Mouse (Mus musculus) T-helper 2 cell (primary cell): ENCODE results near the gene Cand1.

Experiments
- in situ Hi-C: fragments of 300-600 bp; cut with MboI, MseI; formaldehyde crosslinking; loops from one replicate; pipeline ENCODE4 v1.15.1; 2025; ENCODE audit warnings: high pct_unique_total_duplicates

Gene Cand1

DNA sequence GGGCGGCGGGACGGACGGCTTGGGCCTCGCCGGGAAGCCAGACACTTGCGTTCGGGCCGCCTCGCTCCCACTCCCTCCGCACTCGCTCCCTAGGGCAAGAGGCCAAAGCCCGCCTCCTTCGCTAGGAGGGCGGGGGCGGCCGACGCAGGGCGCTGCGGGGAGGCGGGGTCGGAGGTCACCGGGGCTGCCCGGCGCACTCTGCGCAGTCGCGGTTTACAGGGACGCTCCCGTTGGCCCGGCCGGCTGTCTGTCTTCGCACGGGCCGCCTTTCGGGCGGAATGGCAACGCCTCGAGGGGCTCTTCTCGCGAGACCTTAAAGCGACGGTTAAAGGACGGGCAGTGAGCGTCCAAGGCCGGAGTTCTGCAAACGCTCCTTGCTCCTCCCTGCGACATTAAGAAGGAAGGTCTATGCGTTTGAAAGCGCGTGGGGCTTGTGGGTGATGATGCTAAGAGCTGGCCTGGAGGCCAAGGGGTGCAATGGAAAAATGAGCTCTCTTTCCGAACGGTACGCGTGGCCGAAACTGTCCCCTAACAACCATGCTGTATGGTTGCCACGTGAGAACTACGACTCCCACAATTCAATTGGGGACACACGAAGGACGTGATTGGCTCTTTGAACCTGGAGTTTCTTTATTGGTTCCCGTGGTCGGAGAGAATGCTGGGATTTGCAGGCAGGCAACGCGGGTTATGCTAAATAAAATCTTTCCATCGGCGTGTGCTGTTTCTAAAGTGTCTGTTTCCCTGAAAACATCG lies at the start of gene Cand1:
Gene Cand1 (minus strand): TSS at position 87 of the 753 bp plus-strand sequence.
- in situ Hi-C loops = loop anchor here (5.0 kb wide), 1 partner anchor 368 kb away; the partner anchor contains the start of gene Dyrk2

- in situ Hi-C loops = no loop called here
Measured at GRCm38 (mm10) chr10:119278871-119279270, 39.0 kb upstream of the Cand1 start.

- in situ Hi-C loops = no loop called here
Measured at GRCm38 (mm10) chr10:119274333-119274732, 34.5 kb upstream of the Cand1 start.

DNA sequence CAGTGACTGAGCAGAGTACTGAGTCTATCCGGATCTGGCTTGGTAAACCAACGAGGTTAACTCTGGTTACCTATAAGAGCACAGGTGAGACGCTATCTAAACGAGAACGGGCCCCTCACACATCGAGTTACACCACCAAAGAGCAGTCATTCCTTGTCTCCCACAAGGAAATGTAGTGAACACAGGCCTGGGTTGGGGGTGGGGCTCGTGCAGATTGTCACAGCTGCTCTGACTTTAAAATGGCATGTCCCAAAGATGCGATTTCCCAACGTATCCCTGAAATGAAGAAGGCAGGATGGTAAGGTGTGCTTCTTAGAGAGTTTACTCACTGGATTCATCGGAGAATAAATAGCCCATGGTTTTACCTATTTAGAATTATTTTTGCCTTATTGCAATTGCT lies 32.7 kb upstream of the Cand1 start:
- in situ Hi-C loops = no loop called here

DNA sequence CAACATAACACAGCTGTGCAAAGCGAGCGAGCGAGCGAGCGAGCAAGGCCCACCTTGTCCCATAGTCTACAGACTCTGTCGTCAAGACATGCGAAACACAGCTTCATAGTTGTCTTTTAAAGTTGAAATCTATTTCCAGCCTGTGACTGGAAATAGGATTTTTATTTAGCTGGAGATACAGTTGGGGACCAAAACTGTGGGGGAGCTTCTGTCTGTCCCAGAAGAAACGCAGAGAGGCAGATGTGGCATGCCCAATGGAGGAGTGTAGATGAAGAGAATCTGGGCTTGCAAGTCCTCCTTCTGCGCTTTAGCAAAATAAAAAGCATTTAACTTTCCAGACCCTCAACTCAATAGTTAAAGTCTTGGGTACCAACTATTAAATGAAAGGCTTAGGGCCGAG lies 32.1 kb upstream of the Cand1 start:
- in situ Hi-C loops = no loop called here

DNA sequence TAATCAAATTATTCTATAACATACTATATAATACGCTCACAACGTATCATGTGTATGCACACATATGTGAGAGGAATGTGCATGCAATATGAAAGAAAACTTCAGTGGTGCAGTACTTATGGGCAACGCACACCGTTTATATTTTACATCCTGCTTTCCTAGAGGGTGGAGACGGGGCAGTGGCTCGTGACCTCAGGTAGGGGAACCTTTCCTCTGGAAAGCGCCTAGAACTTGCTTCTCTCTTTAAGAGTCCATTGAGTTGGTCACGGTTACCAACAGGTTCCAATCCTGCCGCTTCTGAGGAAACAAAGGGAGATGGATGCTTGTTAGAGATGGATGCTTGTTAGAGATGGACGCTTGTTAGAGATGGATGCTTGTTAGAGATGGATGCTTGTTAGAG lies 31.2 kb upstream of the Cand1 start:
- in situ Hi-C loops = no loop called here

DNA sequence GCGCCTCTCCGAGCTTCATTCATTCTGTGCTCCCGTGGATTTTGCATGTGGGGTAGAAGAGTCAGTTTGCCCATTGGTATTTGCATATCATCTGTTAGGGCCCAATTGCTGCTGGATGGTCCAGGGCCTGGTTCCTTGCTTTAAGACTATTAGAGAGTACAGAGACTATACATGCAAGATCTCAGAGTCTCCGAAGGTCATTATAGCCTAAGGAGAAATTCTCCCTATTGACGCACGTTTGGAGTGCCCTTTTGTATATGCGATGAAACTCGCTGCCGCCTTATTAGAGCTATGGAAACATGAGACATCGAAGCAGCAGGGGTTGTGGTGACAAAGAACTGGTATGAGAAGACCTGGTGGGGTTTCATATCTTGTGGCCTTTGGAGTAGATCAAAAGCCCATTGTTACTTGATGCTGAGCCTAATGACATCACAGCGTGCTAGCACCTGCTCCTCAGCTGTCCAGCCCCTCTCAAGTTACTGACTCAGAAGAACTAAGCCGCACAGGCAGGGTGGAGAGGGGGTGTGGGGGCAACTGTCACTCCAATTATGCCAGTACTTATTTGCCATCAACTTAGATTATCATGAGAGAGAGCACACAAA lies 30.6 kb upstream of the Cand1 start:
- in situ Hi-C loops = no loop called here

DNA sequence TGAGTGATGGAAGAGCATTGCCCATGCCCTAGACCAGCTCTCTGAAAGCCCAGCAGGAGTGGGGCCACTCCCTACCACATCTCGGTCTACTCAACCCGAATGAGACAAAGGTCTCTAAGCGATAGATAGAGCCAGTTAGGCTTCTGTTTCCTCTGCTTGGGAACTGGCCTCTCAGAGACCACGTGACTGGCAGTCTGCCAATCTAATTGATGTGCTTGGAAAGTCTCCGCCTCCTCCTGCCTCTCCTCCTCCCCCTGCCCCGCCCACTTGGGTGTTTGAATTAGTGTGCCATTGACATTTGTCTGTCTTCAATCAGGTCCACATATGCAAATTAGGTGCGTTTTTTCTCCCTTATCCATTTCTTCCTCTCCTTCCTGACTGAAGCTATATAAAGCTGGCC lies 24.9 kb upstream of the Cand1 start:
- in situ Hi-C loops = no loop called here

GRCm38 (mm10) chr10:119262821-119263220 lies 23.0 kb upstream of the Cand1 start:
- in situ Hi-C loops = no loop called here

DNA sequence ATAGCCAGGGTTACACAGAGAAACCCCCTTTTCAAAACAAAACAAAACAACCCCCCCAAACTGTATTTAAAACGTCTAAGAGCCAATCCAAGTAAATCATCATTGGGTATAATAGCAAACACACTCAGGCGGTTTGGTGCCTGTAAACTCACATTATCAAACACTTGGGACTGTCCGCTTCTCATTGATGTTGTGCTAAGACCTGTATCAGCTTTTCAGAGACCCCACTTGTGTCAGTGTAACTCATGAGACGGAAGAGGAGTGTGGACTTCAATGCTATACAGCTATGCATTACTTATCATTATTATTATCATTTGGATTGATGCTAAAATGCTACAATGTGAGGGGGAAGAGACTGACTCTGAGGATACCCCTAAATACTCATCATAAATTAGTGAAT lies 18.0 kb upstream of the Cand1 start:
- in situ Hi-C loops = no loop called here

DNA sequence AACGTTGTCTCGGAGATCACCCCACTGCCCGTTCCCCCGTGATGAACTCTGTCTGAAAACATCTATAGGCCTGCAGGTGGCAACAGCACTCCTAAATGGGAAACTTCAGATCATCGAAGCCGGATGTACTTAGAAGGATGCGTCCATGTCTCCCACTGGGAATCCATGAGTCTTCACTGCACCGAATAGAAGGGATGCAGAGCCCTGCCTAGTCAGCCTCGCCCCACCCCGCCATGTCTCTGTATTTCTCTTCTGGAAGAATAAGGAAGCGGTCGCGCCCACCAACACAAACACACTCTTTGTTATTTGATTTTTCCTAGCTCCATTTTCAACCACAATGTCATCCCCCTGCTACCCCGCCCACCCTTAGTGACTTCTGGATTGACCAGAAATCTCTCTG lies 4.3 kb upstream of the Cand1 start:
- in situ Hi-C loops = no loop called here

- in situ Hi-C loops = no loop called here
Measured at GRCm38 (mm10) chr10:119240722-119241089, 851 bp upstream of the Cand1 start.

DNA sequence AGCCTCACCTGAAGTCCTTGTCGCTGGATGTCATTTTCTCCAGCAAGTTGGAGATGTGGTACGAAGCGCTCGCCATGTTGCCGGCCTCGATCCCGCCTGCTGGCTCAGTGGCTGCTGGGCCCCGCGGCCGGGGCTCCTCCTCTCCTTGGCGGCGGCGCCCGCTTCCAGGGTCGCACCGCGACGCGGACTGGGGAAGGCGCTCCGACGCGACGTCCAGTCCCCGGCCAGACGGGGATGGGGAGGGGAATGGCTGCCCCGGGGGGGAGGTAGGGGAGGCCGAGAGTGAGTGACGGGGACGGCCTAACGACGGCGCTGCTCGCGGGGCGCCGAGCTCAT lies 254 bp downstream of the Cand1 start:
- in situ Hi-C loops = loop anchor here (5.0 kb wide), 1 partner anchor 367 kb away; the partner anchor contains the start of gene Dyrk2

- in situ Hi-C loops = loop anchor here (5.0 kb wide), 1 partner anchor 367 kb away; the partner anchor contains the start of gene Dyrk2
Measured at GRCm38 (mm10) chr10:119238985-119239631, 747 bp downstream of the Cand1 start.

DNA sequence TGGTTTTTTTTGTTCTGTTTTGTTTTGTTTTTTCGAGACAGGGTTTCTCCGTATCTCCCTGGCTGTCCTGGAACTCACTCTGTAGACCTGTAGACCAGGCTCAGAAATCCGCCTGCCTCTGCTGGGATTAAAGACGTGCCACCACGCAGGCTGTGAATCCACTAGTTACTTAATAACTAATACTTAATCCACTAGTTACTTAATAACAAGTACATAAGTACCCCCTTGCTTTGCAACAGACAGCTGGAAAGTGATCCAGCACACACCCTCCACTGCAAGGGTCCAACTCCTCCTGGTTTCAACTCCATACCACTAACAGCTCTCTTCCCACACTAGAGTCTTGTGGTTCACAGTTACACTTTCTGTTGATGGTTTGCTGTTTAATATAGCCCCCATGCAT lies 8.3 kb downstream of the Cand1 start:
- in situ Hi-C loops = loop anchor here (5.0 kb wide), 1 partner anchor 876 kb away; no protein-coding TSS in a partner anchor

GRCm38 (mm10) chr10:119230703-119231102 lies 9.2 kb downstream of the Cand1 start:
- in situ Hi-C loops = loop anchor here (5.0 kb wide), 1 partner anchor 877 kb away; no protein-coding TSS in a partner anchor

DNA sequence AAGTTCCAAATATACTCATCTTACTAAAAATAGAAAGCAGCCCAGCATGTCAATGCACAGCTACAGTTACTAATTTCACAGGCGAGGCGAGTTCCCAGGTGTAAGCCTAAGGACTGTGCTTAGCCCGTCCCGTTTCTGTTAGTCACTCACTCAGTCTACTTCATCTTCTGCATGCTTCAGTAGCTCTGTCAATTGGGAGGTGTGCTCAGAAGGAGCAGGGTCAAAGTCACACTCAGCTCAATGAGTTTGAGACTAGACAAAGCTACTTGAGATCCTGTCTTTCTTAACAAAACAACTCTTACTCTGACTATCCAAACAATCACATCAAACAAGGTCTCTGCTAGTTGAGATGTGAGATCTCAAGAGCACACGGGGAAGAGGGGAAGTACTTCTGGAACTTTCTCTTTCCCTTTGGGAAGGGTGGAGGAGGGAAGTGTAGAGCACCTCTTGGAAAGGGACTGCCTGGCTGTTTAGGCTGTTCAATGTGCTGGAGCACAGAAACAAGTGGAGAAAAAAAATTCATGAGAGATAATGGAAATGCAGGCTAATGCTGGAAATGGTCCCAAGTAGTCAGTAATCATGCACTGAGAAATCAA lies 9.7 kb downstream of the Cand1 start:
- in situ Hi-C loops = loop anchor here (5.0 kb wide), 1 partner anchor 877 kb away; no protein-coding TSS in a partner anchor

GRCm38 (mm10) chr10:119223686-119224085 lies 16.2 kb downstream of the Cand1 start:
- in situ Hi-C loops = no loop called here

DNA sequence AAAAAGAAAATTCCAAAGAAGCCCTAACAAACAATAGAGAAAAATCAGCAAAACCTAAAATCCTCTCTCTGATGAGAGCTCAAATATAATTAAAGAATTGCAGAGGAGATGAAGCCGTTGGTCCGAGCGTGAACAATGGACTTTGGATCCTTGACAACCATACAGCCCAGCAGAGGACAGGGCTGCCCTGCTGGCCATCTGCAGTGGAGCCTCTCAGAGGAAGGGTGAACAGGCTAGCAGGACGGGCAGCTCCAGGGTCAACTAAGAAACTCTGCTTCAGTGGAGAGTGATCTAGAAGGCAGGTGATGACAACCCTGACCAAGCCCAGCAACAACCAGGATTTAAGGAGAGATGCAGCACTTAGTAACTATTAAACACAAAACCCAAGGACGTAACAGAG lies 18.2 kb downstream of the Cand1 start:
- in situ Hi-C loops = no loop called here

- in situ Hi-C loops = no loop called here
Measured at GRCm38 (mm10) chr10:119219415-119219814, 20.4 kb downstream of the Cand1 start.

GRCm38 (mm10) chr10:119218274-119219080 lies 21.4 kb downstream of the Cand1 start:
- in situ Hi-C loops = no loop called here
